12 mouse cellular contexts compared by ENCODE assay signal in the genomic region with DNA sequence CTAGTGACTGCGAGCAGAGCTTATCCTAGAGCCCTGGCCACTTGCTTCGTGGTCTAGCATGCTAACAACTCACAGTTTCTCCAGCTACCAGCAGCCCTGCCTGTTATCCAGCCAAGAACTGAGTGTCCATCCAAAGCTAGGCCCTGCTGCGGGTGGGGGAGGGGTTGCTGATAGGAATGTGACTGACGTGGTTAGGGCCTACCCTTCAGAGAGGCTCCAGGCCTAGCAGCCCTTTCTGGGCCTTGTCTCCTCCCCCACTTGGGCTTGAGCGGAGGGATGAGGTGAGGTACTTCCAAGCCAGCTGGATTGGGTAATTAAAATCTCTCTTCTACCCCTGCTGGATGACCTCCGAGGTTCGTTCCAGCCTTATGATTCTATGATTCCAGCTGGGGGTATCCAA.
DNase-seq lines count a peak whose midpoint lies in the region; ATAC-seq lines count a peak whose summit lies in the region.
"Had no signal": no experiment of that assay in that cellular context is flagged by ENCODE, and none has a peak within 500 bp of the region (broad histone marks: within the 10 kb centered on the region; RNA-seq: fewer than 3 reads in every experiment).

No protein-coding gene starts in this region.

- no peak overlapping the region for H3K4me2 ChIP-seq in heart, embryonic 12.5 days
- no peak overlapping the region for H3K4me2 ChIP-seq in midbrain, embryonic 13.5 days (replicated peaks)
- H3K4me2 ChIP-seq: intestine, embryonic 15.5 days; liver, embryonic 15.5 days; neural tube, embryonic 15.5 days had no signal

- DNase-seq in heart, adult 18-20 months, result peak; percentile 27 to 62
- DNase-seq in midbrain, embryonic 10.5 days (ENCODE audit: low spot score), result no peak
- no peak for DNase-seq in limb, embryonic 10.5 days (ENCODE audit: low spot score)
- DNase-seq in testis, postnatal 14 days (ENCODE audit: low spot score), result peak; percentile 35
- no peak for DNase-seq in left cerebral cortex, adult 18-20 months (ENCODE audit: low spot score in 2 of 2)
- DNase-seq: adrenal gland, adult 2 months had no signal

- H3K4me3 ChIP-seq in heart, embryonic 12.5 days, result no peak overlapping the region
- H3K4me3 ChIP-seq in midbrain, embryonic 10.5 days, result no peak overlapping the region
- H3K4me3 ChIP-seq in midbrain, embryonic 13.5 days (replicated peaks), result no peak overlapping the region
- H3K4me3 ChIP-seq in limb, embryonic 10.5 days, result no peak overlapping the region
- H3K4me3 ChIP-seq: intestine, embryonic 15.5 days; liver, embryonic 15.5 days; neural tube, embryonic 15.5 days had no signal

- H3K9ac ChIP-seq in heart, embryonic 12.5 days, result no peak overlapping the region
- no peak overlapping the region for H3K9ac ChIP-seq in midbrain, embryonic 13.5 days (replicated peaks)
- H3K9ac ChIP-seq: intestine, embryonic 15.5 days; liver, embryonic 15.5 days; neural tube, embryonic 15.5 days had no signal

- H3K27me3 ChIP-seq in heart, embryonic 12.5 days (replicated peaks), result peaks cover 36% of the 10 kb centered on the region
- H3K27me3 ChIP-seq in midbrain, embryonic 10.5 days (ENCODE audit: low read depth, poor library complexity, severe bottlenecking), result peaks cover 97% of the 10 kb centered on the region
- peaks cover 75% of the 10 kb centered on the region for H3K27me3 ChIP-seq in midbrain, embryonic 13.5 days
- H3K27me3 ChIP-seq in limb, embryonic 10.5 days (ENCODE audit: low read depth, poor library complexity, severe bottlenecking), result peaks cover 97% of the 10 kb centered on the region
- H3K27me3 ChIP-seq: intestine, embryonic 15.5 days had no signal

- H3K27ac ChIP-seq in heart, embryonic 12.5 days (ENCODE audit: poor library complexity, severe bottlenecking), result no peak overlapping the region; the same call in 1 of the 2 replicates
- H3K27ac ChIP-seq in midbrain, embryonic 10.5 days (replicated peaks), result 0 out of 2 replicates have a peak overlapping the region, but pooled peaks have one; percentile 23
- H3K27ac ChIP-seq in midbrain, embryonic 13.5 days, result no peak overlapping the region
- peak overlapping the region; percentile 36; the same call in 1 of the 2 replicates for H3K27ac ChIP-seq in limb, embryonic 10.5 days
- H3K27ac ChIP-seq: intestine, embryonic 15.5 days; liver, embryonic 15.5 days; neural tube, embryonic 15.5 days had no signal

- no peaks in the 10 kb centered on the region for H3K9me3 ChIP-seq in heart, embryonic 12.5 days (replicated peaks)
- H3K9me3 ChIP-seq in midbrain, embryonic 10.5 days (replicated peaks), result no peaks in the 10 kb centered on the region
- no peaks in the 10 kb centered on the region for H3K9me3 ChIP-seq in midbrain, embryonic 13.5 days
- H3K9me3 ChIP-seq in limb, embryonic 10.5 days (replicated peaks), result no peaks in the 10 kb centered on the region
- H3K9me3 ChIP-seq: intestine, embryonic 15.5 days; liver, embryonic 15.5 days; neural tube, embryonic 15.5 days had no signal

- peaks cover 41% of the 10 kb centered on the region for H3K4me1 ChIP-seq in heart, embryonic 12.5 days (replicated peaks)
- H3K4me1 ChIP-seq in midbrain, embryonic 10.5 days, result peaks cover 65% of the 10 kb centered on the region
- H3K4me1 ChIP-seq in midbrain, embryonic 13.5 days (replicated peaks), result peaks cover 46% of the 10 kb centered on the region
- H3K4me1 ChIP-seq in limb, embryonic 10.5 days, result peaks cover 63% of the 10 kb centered on the region
- H3K4me1 ChIP-seq: liver, embryonic 15.5 days had no signal

- no peak for ATAC-seq in heart, embryonic 12.5 days (ENCODE audit: insufficient number of reproducible peaks, low FRiP score)
- no peak for ATAC-seq in midbrain, embryonic 13.5 days
- no peak for ATAC-seq in activated CD4-positive, CD25-positive, alpha-beta regulatory T cell, adult 4 months
- ATAC-seq: intestine, embryonic 15.5 days had no signal

- WGBS in heart, embryonic 12.5 days, result 45% methylated on average over 7 of the region's 7 CpGs
- WGBS in midbrain, embryonic 10.5 days, result 50% methylated on average over 7 of the region's 7 CpGs
- 57% methylated on average over 7 of the region's 7 CpGs for WGBS in midbrain, embryonic 13.5 days
- 49% methylated on average over 7 of the region's 7 CpGs for WGBS in limb, embryonic 10.5 days

- H3K36me3 ChIP-seq in heart, embryonic 12.5 days, result no peaks in the 10 kb centered on the region
- no peaks in the 10 kb centered on the region for H3K36me3 ChIP-seq in midbrain, embryonic 10.5 days
- no peaks in the 10 kb centered on the region for H3K36me3 ChIP-seq in midbrain, embryonic 13.5 days
- H3K36me3 ChIP-seq in limb, embryonic 10.5 days, result no peaks in the 10 kb centered on the region
- H3K36me3 ChIP-seq: intestine, embryonic 15.5 days; liver, embryonic 15.5 days; neural tube, embryonic 15.5 days had no signal

Comparison
In these comparisons a context has a peak if more than half of its experiments do, and no peak if none do; other contexts are left out.
1. H3K27ac ChIP-seq: peak in midbrain, embryonic 10.5 days (single experiment) and limb, embryonic 10.5 days (single experiment); none in heart, embryonic 12.5 days (single experiment) and midbrain, embryonic 13.5 days (single experiment).
2. DNase-seq: peak in heart, adult 18-20 months (2 of 2) and testis, postnatal 14 days (single experiment); none in midbrain, embryonic 10.5 days (single experiment), limb, embryonic 10.5 days (single experiment) and left cerebral cortex, adult 18-20 months (0 of 2).